Mouse (Mus musculus): ENCODE measurements around the gene Gsx1.

GRCm38 (mm10) chr5:147159320-147159719, 29.2 kb upstream of the Gsx1 start:
- TF ChIP-seq CTCF (conservative IDR thresholded peaks at IDR 0.05 in 1 of 2, IDR thresholded peaks at IDR 0.05 in 1 of 2; ENCODE audit: low read depth in 2 of 2, low read length in 2 of 2) (no peak), USF1 (IDR thresholded peaks at IDR 0.05; ENCODE audit: low read depth, low read length) (no peak), POLR2A (IDR thresholded peaks at IDR 0.05; ENCODE audit: low read depth, low read length) (no peak), EP300 (IDR thresholded peaks at IDR 0.05; ENCODE audit: low read length) (no peak), CHD2 (IDR thresholded peaks at IDR 0.05; ENCODE audit: low read length) (no peak), MAX (IDR thresholded peaks at IDR 0.05; ENCODE audit: low read length) (no peak), MAZ (IDR thresholded peaks at IDR 0.05; ENCODE audit: low read depth, low read length) (no peak), MXI1 (IDR thresholded peaks at IDR 0.05; ENCODE audit: low read depth, low read length) (no peak), HCFC1 (IDR thresholded peaks at IDR 0.05; ENCODE audit: low read depth, low read length) (no peak), SMC3 (IDR thresholded peaks at IDR 0.05; ENCODE audit: low read depth, low read length) (no peak), UBTF (IDR thresholded peaks at IDR 0.05; ENCODE audit: low read depth, low read length) (no peak), MYC (IDR thresholded peaks at IDR 0.05; ENCODE audit: low read depth, low read length) (no peak), GABPA (IDR thresholded peaks at IDR 0.05; ENCODE audit: insufficient replicate concordance, low read depth, low read length) (no peak), SIN3A (IDR thresholded peaks at IDR 0.05; ENCODE audit: low read length) (no peak)
